Comparison of ENCODE assay signal across 10 mouse cellular contexts in genomic region chr5:121670412-121670811, GRCm38 (mm10). TPM values are rescaled to one million over a fixed set of nuclear protein-coding genes. Genes with fewer than 3 reads are reported as not detected.
DNase-seq lines count a peak whose midpoint lies in the region; TF ChIP-seq lines count a peak whose summit lies in the region.
"Had no signal": no experiment of that assay in that cellular context is flagged by ENCODE, and none has a peak within 500 bp of the region (broad histone marks: within the 10 kb centered on the region; RNA-seq: fewer than 3 reads in every experiment).

No protein-coding gene starts in this region.

- peaks cover 0 to 7% of the 10 kb centered on the region in 2 experiments; a peak in 2 of 4 replicates for H3K36me3 ChIP-seq in MEL (ENCODE audit: control insufficient read depth in 1 of 2, insufficient read depth in 2 of 2, low read length in 2 of 2)
- H3K36me3 ChIP-seq in small intestine, adult 2 months (ENCODE audit: control insufficient read depth, insufficient read depth, low read length) = peaks cover 35% of the 10 kb centered on the region

- WGBS in small intestine, adult 2 months = 93% methylated on average over 3 of the region's 3 CpGs

- no peak for TF ChIP-seq EP300 in MEL (IDR thresholded peaks at IDR 0.05; ENCODE audit: low read depth in 1 of 2, low read length in 2 of 2)

- no peak overlapping the region for H3K27ac ChIP-seq in MEL (ENCODE audit: control insufficient read depth, low read depth, low read length)
- H3K27ac ChIP-seq in embryonic fibroblast, embryonic 13.5 days (ENCODE audit: insufficient read depth, low read length) = no peak overlapping the region
- no peak overlapping the region for H3K27ac ChIP-seq in small intestine, adult 2 months (ENCODE audit: insufficient read depth, low read depth, low read length)
- H3K27ac ChIP-seq: embryonic facial prominence, embryonic 12.5 days had no signal

- no peaks in the 10 kb centered on the region for H3K4me1 ChIP-seq in MEL (ENCODE audit: control insufficient read depth in 1 of 2, insufficient read depth in 2 of 2, low read length in 2 of 2)
- H3K4me1 ChIP-seq in embryonic fibroblast, embryonic 13.5 days (ENCODE audit: control insufficient read depth, insufficient read depth, low read length) = no peaks in the 10 kb centered on the region
- H3K4me1 ChIP-seq in small intestine, adult 2 months (ENCODE audit: control insufficient read depth, insufficient read depth, insufficient read length, low read length) = peaks cover 5% of the 10 kb centered on the region; the same call in 1 of the 2 replicates
- H3K4me1 ChIP-seq: embryonic facial prominence, embryonic 12.5 days had no signal

- no peak overlapping the region for H3K4me3 ChIP-seq in MEL (ENCODE audit: control insufficient read depth in 1 of 2, insufficient read depth in 1 of 2, low read depth in 2 of 2, low read length in 2 of 2)
- no peak overlapping the region for H3K4me3 ChIP-seq in embryonic fibroblast, embryonic 13.5 days (ENCODE audit: insufficient read depth, low read length)
- no peak overlapping the region for H3K4me3 ChIP-seq in small intestine, adult 2 months (ENCODE audit: low read depth, low read length)
- H3K4me3 ChIP-seq: embryonic facial prominence, embryonic 12.5 days; myocyte had no signal

- no peaks in the 10 kb centered on the region for H3K79me2 ChIP-seq in MEL (ENCODE audit: control insufficient read depth, insufficient read depth, low read length, poor library complexity)

- no peak for TF ChIP-seq POLR2A in MEL (IDR thresholded peaks at IDR 0.05; ENCODE audit: control insufficient read depth in 1 of 2, insufficient read depth in 1 of 2, low read depth in 1 of 2, low read length in 2 of 2, poor library complexity in 1 of 2)
- TF ChIP-seq POLR2A in embryonic fibroblast, embryonic 13.5 days (IDR thresholded peaks at IDR 0.05; ENCODE audit: low read depth, low read length) = no peak
- no peak for TF ChIP-seq POLR2A in small intestine, adult 2 months (IDR thresholded peaks at IDR 0.05; ENCODE audit: low read depth, low read length)

- no peaks in the 10 kb centered on the region for H3K27me3 ChIP-seq in MEL (ENCODE audit: control insufficient read depth in 1 of 2, insufficient read depth in 2 of 2, low read length in 2 of 2)
- H3K27me3 ChIP-seq in small intestine, adult 2 months (ENCODE audit: control insufficient read depth, insufficient read depth, low read length) = no peaks in the 10 kb centered on the region
- H3K27me3 ChIP-seq: embryonic facial prominence, embryonic 12.5 days had no signal

- no peak overlapping the region for H3K9ac ChIP-seq in MEL (ENCODE audit: control insufficient read depth, low read depth, low read length, poor library complexity, severe bottlenecking)
- H3K9ac ChIP-seq: embryonic facial prominence, embryonic 12.5 days had no signal

- peak; percentile 21 for DNase-seq in left cerebral cortex, postnatal 4 days
- DNase-seq in left cerebral cortex, postnatal 36 days (ENCODE audit: low spot score in 2 of 2) = no peak
- peak; percentile 68 for DNase-seq in MEL (ENCODE audit: low read depth, low spot score)
- no peak for DNase-seq in layer of hippocampus, adult 9-10 months (ENCODE audit: low spot score)
- DNase-seq in frontal cortex, postnatal 14 days (ENCODE audit: low spot score in 2 of 2) = no peak
- DNase-seq in right cerebral cortex, adult 2 months (ENCODE audit: low spot score in 2 of 2) = no peak

- peak; percentile 60 to 89 (median 62) for TF ChIP-seq CTCF in MEL (IDR thresholded peaks at IDR 0.05 in 2 of 3, conservative IDR thresholded peaks at IDR 0.05 in 1 of 3; ENCODE audit: control insufficient read depth in 1 of 3, insufficient read depth in 1 of 3, low read depth in 2 of 3, low read length in 3 of 3, poor library complexity in 1 of 3, severe bottlenecking in 1 of 3)
- peak; percentile 24; the same call in 1 of the 2 replicates for TF ChIP-seq CTCF in embryonic fibroblast, embryonic 13.5 days (IDR thresholded peaks at IDR 0.05; ENCODE audit: borderline replicate concordance, insufficient read depth, low read length)
- TF ChIP-seq CTCF in small intestine, adult 2 months (IDR thresholded peaks at IDR 0.05; ENCODE audit: extremely low read depth, insufficient read length, insufficient replicate concordance, low read depth, low read length) = peak; percentile 47; the same call in 1 of the 2 replicates

- intact Hi-C loops in left cerebral cortex, postnatal 4 days (cut with DNase I) = no loop called here
- intact Hi-C loops in left cerebral cortex, postnatal 36 days (cut with DNase I) = no loop called here

- no peak for TF ChIP-seq RAD21 in MEL (IDR thresholded peaks at IDR 0.05; ENCODE audit: low read depth, low read length)

- H3K9me3 ChIP-seq in MEL (replicated peaks; ENCODE audit: insufficient read depth, low read length) = no peaks in the 10 kb centered on the region
- H3K9me3 ChIP-seq: embryonic facial prominence, embryonic 12.5 days had no signal

TF ChIP-seq in MEL, 35 proteins besides CTCF, POLR2A, EP300 and RAD21:
- TF ChIP-seq USF2 (IDR thresholded peaks at IDR 0.05; ENCODE audit: borderline replicate concordance in 1 of 2, insufficient read depth in 1 of 2, low read depth in 1 of 2, low read length in 2 of 2) (no peak), SMC3 (IDR thresholded peaks at IDR 0.05; ENCODE audit: low read depth, low read length) (peak; percentile 35; the same call in 1 of the 2 replicates), GATA1 (IDR thresholded peaks at IDR 0.05; ENCODE audit: low read depth, low read length) (no peak)

RNA-seq across cellular contexts. Expression of gene Brap, which starts 10.0 kb away (rescaled TPM):
- total RNA-seq in left cerebral cortex, postnatal 4 days (2021) = 10 to 100 TPM; 45.3 to 47.4 TPM
- total RNA-seq in left cerebral cortex, postnatal 36 days (2021) = 10 to 100 TPM; 64.5 to 69.5 TPM
- total RNA-seq in MEL (2012; rRNA removed) = 37.2 and 42.4 TPM in 2 replicates
- 100 to 1,000 TPM in 1 of 2 experiments, 10 to 100 TPM in 1; 40.3 to 176 TPM for polyA plus RNA-seq in MEL (2012; ENCODE audit: insufficient read depth in 1 of 2, insufficient read length in 2 of 2, low read depth in 1 of 2, low replicate concordance in 2 of 2, missing spikeins in 1 of 2)
- 41.4 and 46.3 TPM in 2 replicates for polyA plus RNA-seq in embryonic fibroblast, embryonic 13.5 days (2011; ENCODE audit: insufficient read length, low read depth, missing spikeins)
- polyA plus RNA-seq in small intestine, adult 2 months (2012; rRNA removed) = 8.4 and 17.4 TPM in 2 replicates

RNA-seq across cellular contexts. Expression of gene Acad10, which starts 10.1 kb away (rescaled TPM):
- total RNA-seq in left cerebral cortex, postnatal 4 days (2021) = 1 to 10 TPM; 2.2 to 2.5 TPM
- 1 to 10 TPM; 4.0 to 5.3 TPM for total RNA-seq in left cerebral cortex, postnatal 36 days (2021)
- 4.3 and 4.4 TPM in 2 replicates for total RNA-seq in MEL (2012; rRNA removed)
- polyA plus RNA-seq in MEL (2012; ENCODE audit: insufficient read depth in 1 of 2, insufficient read length in 2 of 2, low read depth in 1 of 2, low replicate concordance in 2 of 2, missing spikeins in 1 of 2) = 1 to 10 TPM in 1 of 2 experiments, not detected in 1; 5.9 TPM
- polyA plus RNA-seq in embryonic fibroblast, embryonic 13.5 days (2011; ENCODE audit: insufficient read length, low read depth, missing spikeins) = 2.3 and 2.7 TPM in 2 replicates
- polyA plus RNA-seq in small intestine, adult 2 months (2012; rRNA removed) = 3.4 and 4.1 TPM in 2 replicates

RNA-seq across cellular contexts. Expression of gene Atxn2, which starts 40.7 kb away (rescaled TPM):
- total RNA-seq in left cerebral cortex, postnatal 4 days (2021) = 100 to 1,000 TPM; 250 to 271 TPM
- total RNA-seq in left cerebral cortex, postnatal 36 days (2021) = 100 to 1,000 TPM; 204 to 251 TPM
- total RNA-seq in MEL (2012; rRNA removed) = 16.3 and 18.5 TPM in 2 replicates
- polyA plus RNA-seq in MEL (2012; ENCODE audit: insufficient read depth in 1 of 2, insufficient read length in 2 of 2, low read depth in 1 of 2, low replicate concordance in 2 of 2, missing spikeins in 1 of 2) = 100 to 1,000 TPM in 1 of 2 experiments, 10 to 100 TPM in 1; 85.4 to 476 TPM
- polyA plus RNA-seq in embryonic fibroblast, embryonic 13.5 days (2011; ENCODE audit: insufficient read length, low read depth, missing spikeins) = 174 and 196 TPM in 2 replicates
- 68.5 and 108 TPM in 2 replicates for polyA plus RNA-seq in small intestine, adult 2 months (2012; rRNA removed)

RNA-seq across cellular contexts. Expression of gene Acad12, which starts 51.7 kb away (rescaled TPM):
- 1 to 10 TPM; 3.7 TPM for total RNA-seq in left cerebral cortex, postnatal 4 days (2021)
- 1 to 10 TPM; 5.4 to 6.6 TPM for total RNA-seq in left cerebral cortex, postnatal 36 days (2021)
- total RNA-seq in MEL (2012; rRNA removed) = 2.6 and 2.8 TPM in 2 replicates
- 1 to 10 TPM in 1 of 2 experiments, not detected in 1; 6.4 TPM for polyA plus RNA-seq in MEL (2012; ENCODE audit: insufficient read depth in 1 of 2, insufficient read length in 2 of 2, low read depth in 1 of 2, low replicate concordance in 2 of 2, missing spikeins in 1 of 2)
- 3.1 and 3.8 TPM in 2 replicates for polyA plus RNA-seq in embryonic fibroblast, embryonic 13.5 days (2011; ENCODE audit: insufficient read length, low read depth, missing spikeins)
- polyA plus RNA-seq in small intestine, adult 2 months (2012; rRNA removed) = 4.4 and 6.7 TPM in 2 replicates

Comparison
In these comparisons a context has a peak if more than half of its experiments do, and no peak if none do; other contexts are left out.
1. DNase-seq: peak in left cerebral cortex, postnatal 4 days (single experiment) and MEL (single experiment); none in left cerebral cortex, postnatal 36 days (0 of 2), layer of hippocampus, adult 9-10 months (single experiment), frontal cortex, postnatal 14 days (0 of 2) and right cerebral cortex, adult 2 months (0 of 2).
2. RNA of gene Atxn2, which starts 40.7 kb away (total RNA-seq): 250 to 271 TPM in left cerebral cortex, postnatal 4 days and 204 to 251 TPM in left cerebral cortex, postnatal 36 days; 16.3 to 18.5 TPM in MEL; every median in the first group is over 10 times any median in the second.
3. Peak in every context shown above with its lines, with median percentiles within 50 percentile points of each other: CTCF ChIP-seq.